Mouse (Mus musculus) T-helper 2 cell (primary cell): ENCODE results near the gene Rrp36.

Source experiments
- in situ Hi-C: fragments of 300-600 bp; cut with MboI, MseI; formaldehyde crosslinking; loops from one replicate; pipeline ENCODE4 v1.15.1; 2025; ENCODE audit warnings: high pct_unique_total_duplicates

Gene Rrp36

GRCm38 (mm10) chr17:46673850-46674529 is at the start of gene Rrp36:
Gene Rrp36, minus strand, starts transcription at chr17:46674352.
- in situ Hi-C loops, result no loop called here

GRCm38 (mm10) chr17:46721077-46721476 is 46.9 kb upstream of the Rrp36 start:
- in situ Hi-C loops, result no loop called here

- in situ Hi-C loops, result loop anchor here (10.0 kb wide), 1 partner anchor 70 kb away; the partner anchor contains the start of genes Klc4 and Mrpl2
Measured at GRCm38 (mm10) chr17:46714756-46715481, 40.8 kb upstream of the Rrp36 start.

- in situ Hi-C loops, result loop anchor here (10.0 kb wide), 1 partner anchor 69 kb away; the partner anchor contains the start of genes Klc4 and Mrpl2
Measured at GRCm38 (mm10) chr17:46713849-46714248, 39.7 kb upstream of the Rrp36 start.

- in situ Hi-C loops, result loop anchor here (10.0 kb wide), 1 partner anchor 68 kb away; the partner anchor contains the start of genes Klc4 and Mrpl2
Measured at GRCm38 (mm10) chr17:46712442-46712841, 38.3 kb upstream of the Rrp36 start.

GRCm38 (mm10) chr17:46711612-46712271 is 37.6 kb upstream of the Rrp36 start:
- in situ Hi-C loops, result loop anchor here (10.0 kb wide), 1 partner anchor 67 kb away; the partner anchor contains the start of genes Klc4 and Mrpl2

- in situ Hi-C loops, result loop anchor here (10.0 kb wide), 1 partner anchor 66 kb away; the partner anchor contains the start of genes Klc4 and Mrpl2
Measured at GRCm38 (mm10) chr17:46710959-46711597, 36.9 kb upstream of the Rrp36 start, which contains the start of gene Pex6. Gene Pex6, plus strand, starts transcription at chr17:46711463.

GRCm38 (mm10) chr17:46706375-46707089 is 32.4 kb upstream of the Rrp36 start:
- in situ Hi-C loops, result no loop called here

GRCm38 (mm10) chr17:46704887-46705835 is 31.0 kb upstream of the Rrp36 start, which contains the start of gene Ppp2r5d:
Gene Ppp2r5d, minus strand, starts transcription at chr17:46705111.
- in situ Hi-C loops, result no loop called here

GRCm38 (mm10) chr17:46703971-46704886 is 30.1 kb upstream of the Rrp36 start:
- in situ Hi-C loops, result no loop called here

- in situ Hi-C loops, result no loop called here
Measured at GRCm38 (mm10) chr17:46702506-46702905, 28.4 kb upstream of the Rrp36 start.

GRCm38 (mm10) chr17:46702100-46702499 is 27.9 kb upstream of the Rrp36 start:
- in situ Hi-C loops, result no loop called here

GRCm38 (mm10) chr17:46701489-46701888 is 27.3 kb upstream of the Rrp36 start:
- in situ Hi-C loops, result no loop called here

GRCm38 (mm10) chr17:46699912-46700311 is 25.8 kb upstream of the Rrp36 start:
- in situ Hi-C loops, result no loop called here

- in situ Hi-C loops, result no loop called here
Measured at GRCm38 (mm10) chr17:46699245-46699644, 25.1 kb upstream of the Rrp36 start.

GRCm38 (mm10) chr17:46698515-46698914 is 24.4 kb upstream of the Rrp36 start:
- in situ Hi-C loops, result no loop called here

- in situ Hi-C loops, result no loop called here
Measured at GRCm38 (mm10) chr17:46694517-46695063, 20.4 kb upstream of the Rrp36 start.

- in situ Hi-C loops, result no loop called here
Measured at GRCm38 (mm10) chr17:46691390-46691789, 17.2 kb upstream of the Rrp36 start.
